Mouse (Mus musculus) thymus, adult 2 months (tissue): Measurements from ENCODE around the gene Fam107b.

Experiments used
- CTCF ChIP-seq: fragments of 200-500 bp; IDR thresholded peaks from 2 replicates; pipeline ENCODE4 v1.5.1; 2012; ENCODE audit warnings: mild to moderate bottlenecking, control low read depth, low read length, moderate library complexity, borderline replicate concordance; ENCODE audit not compliant: control insufficient read depth, poor library complexity, insufficient read depth; ENCODE audit errors: extremely low read depth
- POLR2A ChIP-seq: fragments of 200-500 bp; IDR thresholded peaks from 2 replicates; pipeline ENCODE4 v1.6.1; 2012; ENCODE audit warnings: mild to moderate bottlenecking, low read length, control low read depth, moderate library complexity; ENCODE audit not compliant: control insufficient read depth, poor library complexity, insufficient read depth; ENCODE audit errors: extremely low read depth

DNA sequence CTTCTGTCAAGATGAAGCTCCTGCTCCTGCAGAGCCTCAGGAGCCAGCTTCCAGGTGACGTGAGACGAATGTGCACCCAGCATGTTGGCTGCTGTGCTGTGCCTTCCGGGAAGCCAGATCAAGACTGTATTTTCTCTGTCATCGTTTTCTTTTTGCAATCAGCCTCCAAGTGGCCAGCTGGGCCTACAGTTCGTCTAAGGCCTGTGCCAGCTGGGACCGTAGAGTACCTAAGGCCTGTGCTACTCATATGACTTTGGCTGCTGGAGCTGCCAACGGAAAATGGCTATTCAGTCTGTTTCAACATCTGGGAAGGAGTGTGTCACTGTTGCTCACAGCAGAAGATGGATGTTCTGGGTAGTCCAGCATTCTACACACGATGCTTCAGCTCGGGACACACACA lies 62.8 kb downstream of the Fam107b start:
- no peak for TF ChIP-seq CTCF
- no peak for TF ChIP-seq POLR2A
